ENCODE assay signal across 35 mouse cellular contexts in the genomic region with DNA sequence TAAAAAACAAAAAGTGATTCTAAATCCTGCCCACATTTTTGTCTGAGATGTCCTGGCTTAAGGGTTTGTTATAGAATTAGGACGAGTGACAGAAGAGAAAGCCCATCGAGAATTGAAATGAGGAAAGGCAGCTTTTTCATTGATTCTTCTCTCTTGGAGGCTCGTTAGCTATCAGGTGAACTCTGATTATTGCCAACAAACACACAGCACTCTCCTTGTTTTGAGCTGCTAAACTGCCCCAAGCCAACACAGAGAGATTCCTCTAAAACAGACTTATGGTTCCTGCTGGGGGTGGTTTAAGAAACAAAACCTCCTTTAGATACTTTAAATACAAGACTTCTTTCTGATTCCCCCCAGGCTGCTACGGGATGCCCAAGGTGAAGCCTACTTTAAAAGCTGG.
"Had no signal": no experiment of that assay in that cellular context is flagged by ENCODE, and none has a peak within 500 bp of the region (broad histone marks: within the 10 kb centered on the region; RNA-seq: fewer than 3 reads in every experiment).

No protein-coding gene starts in this region.

- H3K4me1 ChIP-seq: heart, embryonic 10.5 days; heart, embryonic 12.5 days; heart, embryonic 13.5 days; heart, embryonic 15.5 days; hindbrain, embryonic 10.5 days; hindbrain, embryonic 12.5 days; hindbrain, embryonic 13.5 days; hindbrain, embryonic 15.5 days; intestine, embryonic 15.5 days; kidney, embryonic 15.5 days had no signal

- H3K9me3 ChIP-seq: heart, embryonic 10.5 days; heart, embryonic 12.5 days; heart, embryonic 13.5 days; heart, embryonic 15.5 days; hindbrain, embryonic 10.5 days; hindbrain, embryonic 12.5 days; hindbrain, embryonic 13.5 days; hindbrain, embryonic 15.5 days; intestine, embryonic 15.5 days; kidney, embryonic 15.5 days had no signal

- H3K9ac ChIP-seq: heart, embryonic 12.5 days; heart, embryonic 13.5 days; heart, embryonic 15.5 days; hindbrain, embryonic 12.5 days; hindbrain, embryonic 13.5 days; hindbrain, embryonic 14.5 days; hindbrain, embryonic 15.5 days; intestine, embryonic 15.5 days; kidney, embryonic 15.5 days had no signal

- H3K27me3 ChIP-seq: heart, embryonic 12.5 days; heart, embryonic 13.5 days; heart, embryonic 15.5 days; hindbrain, embryonic 12.5 days; hindbrain, embryonic 13.5 days; hindbrain, embryonic 15.5 days; intestine, embryonic 15.5 days; kidney, embryonic 15.5 days had no signal

- DNase-seq: heart, postnatal 10 days; heart, postnatal 14 days; heart, postnatal 36 days; heart, postnatal 4 days; kidney, adult 11 months; kidney, adult 18-20 months; kidney, adult 2 months; kidney, adult 8-10 months; kidney, adult 9 months; kidney, postnatal 10 days; kidney, postnatal 14 days; kidney, postnatal 25 days; kidney, postnatal 36 days; kidney, postnatal 4 days; layer of hippocampus, adult 9-11 months; layer of hippocampus, postnatal 36 days had no signal

- H3K4me3 ChIP-seq: heart, embryonic 10.5 days; heart, embryonic 12.5 days; heart, embryonic 13.5 days; heart, embryonic 15.5 days; hindbrain, embryonic 10.5 days; hindbrain, embryonic 12.5 days; hindbrain, embryonic 13.5 days; hindbrain, embryonic 15.5 days; intestine, embryonic 15.5 days; kidney, embryonic 15.5 days; layer of hippocampus, adult 2 months had no signal

- ATAC-seq: hindbrain, embryonic 16.5 days; hindbrain, postnatal 0 days; inflammation-experienced regulatory T-cells, adult 6 months; intestine, embryonic 15.5 days; intestine, embryonic 16.5 days; intestine, postnatal 0 days had no signal

- H3K27ac ChIP-seq: heart, embryonic 10.5 days; heart, embryonic 13.5 days; heart, embryonic 15.5 days; hindbrain, embryonic 10.5 days; hindbrain, embryonic 12.5 days; hindbrain, embryonic 13.5 days; hindbrain, embryonic 14.5 days; hindbrain, embryonic 15.5 days; hindbrain, postnatal 0 days; intestine, embryonic 15.5 days; kidney, embryonic 15.5 days; kidney, postnatal 0 days; layer of hippocampus, adult 2 months had no signal

- H3K4me2 ChIP-seq: heart, embryonic 11.5 days; heart, embryonic 12.5 days; heart, embryonic 13.5 days; heart, embryonic 15.5 days; hindbrain, embryonic 12.5 days; hindbrain, embryonic 13.5 days; hindbrain, embryonic 14.5 days; hindbrain, embryonic 15.5 days; intestine, embryonic 15.5 days; kidney, embryonic 15.5 days had no signal

- H3K36me3 ChIP-seq: heart, embryonic 10.5 days; heart, embryonic 12.5 days; heart, embryonic 13.5 days; heart, embryonic 15.5 days; hindbrain, embryonic 10.5 days; hindbrain, embryonic 12.5 days; hindbrain, embryonic 13.5 days; hindbrain, embryonic 15.5 days; intestine, embryonic 15.5 days; kidney, embryonic 15.5 days had no signal
